Mouse (Mus musculus): ENCODE measurements around the gene Hps4. TPM values are rescaled to one million over a fixed set of nuclear protein-coding genes. Genes with fewer than 3 reads are reported as not detected.

The Hps4 gene
- total and polyA plus RNA-seq, 2 experiments from 2014 or later, result 12.5 to 13.5 TPM

DNA sequence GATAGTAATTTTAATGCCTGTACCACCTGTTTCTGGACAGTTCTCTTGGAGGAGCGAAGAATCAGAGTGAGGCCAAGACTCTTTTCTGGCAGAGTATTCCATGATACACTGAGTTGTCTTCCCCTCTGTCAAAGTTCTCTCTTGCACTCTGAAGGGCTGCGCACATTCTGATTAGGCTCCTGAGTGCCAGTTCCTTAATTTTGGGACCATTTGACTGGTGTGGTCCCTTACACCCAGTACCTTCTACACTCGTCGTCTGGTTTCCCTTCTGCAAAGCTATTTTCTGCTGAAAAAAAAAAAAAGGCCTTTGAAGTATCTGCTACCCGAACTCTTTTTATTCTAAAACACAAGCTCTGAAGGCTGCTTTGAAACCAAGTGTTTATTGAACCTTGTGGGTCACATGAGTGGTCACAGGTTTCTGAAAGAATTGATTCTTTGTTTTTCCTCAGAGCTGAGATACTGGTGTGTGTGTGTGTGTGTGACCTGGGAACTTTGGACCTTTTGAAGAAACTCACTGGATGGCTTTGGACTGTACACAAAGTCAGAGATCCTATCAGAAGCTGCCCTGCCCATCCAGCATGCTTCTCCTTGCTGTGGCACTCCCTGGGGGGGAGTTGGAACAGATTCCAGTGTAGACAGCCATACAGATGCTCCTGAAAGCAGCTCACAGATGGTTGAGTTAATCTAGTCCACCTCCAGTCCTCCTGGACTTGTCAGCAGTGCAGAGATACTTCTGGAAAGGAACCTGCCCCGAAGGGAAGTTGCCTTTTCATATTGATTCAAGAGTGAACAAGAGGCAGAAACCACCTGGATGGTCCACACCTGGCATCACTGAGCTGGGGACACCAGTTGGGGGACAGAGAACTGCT is 1.4 kb downstream of the Hps4 start:
- TF ChIP-seq EP300 (IDR thresholded peaks at IDR 0.05; ENCODE audit: low read depth), result no peak
- TF ChIP-seq CTCF (IDR thresholded peaks at IDR 0.05; ENCODE audit: low read depth), result no peak
- H3K4me2 ChIP-seq (ENCODE audit: low read depth, low read length), result no peak overlapping the region
- no peaks in the 10 kb centered on the region for H3K9me3 ChIP-seq (replicated peaks; ENCODE audit: control insufficient read depth, low read length)
- WGBS, result 82% methylated on average over 6 of the region's 6 CpGs
- H3K27ac ChIP-seq (ENCODE audit: low read depth), result no peak overlapping the region
- DNase-seq (ENCODE audit: low spot score), result no peak
- H3K9ac ChIP-seq (replicated peaks; ENCODE audit: low read depth, low read length), result no peak overlapping the region
- H3K4me1 ChIP-seq (ENCODE audit: control insufficient read depth, insufficient read depth), result no peaks in the 10 kb centered on the region
- H3K27me3 ChIP-seq (ENCODE audit: control insufficient read depth, insufficient read depth, low read length), result no peaks in the 10 kb centered on the region
- H3K4me3 ChIP-seq (ENCODE audit: low read depth, low read length), result no peak overlapping the region
- ATAC-seq (ENCODE audit: insufficient read depth, low read depth), result no peak
- H3K36me3 ChIP-seq (replicated peaks; ENCODE audit: control insufficient read depth, insufficient read depth, low read length), result peaks cover 22% of the 10 kb centered on the region

DNA sequence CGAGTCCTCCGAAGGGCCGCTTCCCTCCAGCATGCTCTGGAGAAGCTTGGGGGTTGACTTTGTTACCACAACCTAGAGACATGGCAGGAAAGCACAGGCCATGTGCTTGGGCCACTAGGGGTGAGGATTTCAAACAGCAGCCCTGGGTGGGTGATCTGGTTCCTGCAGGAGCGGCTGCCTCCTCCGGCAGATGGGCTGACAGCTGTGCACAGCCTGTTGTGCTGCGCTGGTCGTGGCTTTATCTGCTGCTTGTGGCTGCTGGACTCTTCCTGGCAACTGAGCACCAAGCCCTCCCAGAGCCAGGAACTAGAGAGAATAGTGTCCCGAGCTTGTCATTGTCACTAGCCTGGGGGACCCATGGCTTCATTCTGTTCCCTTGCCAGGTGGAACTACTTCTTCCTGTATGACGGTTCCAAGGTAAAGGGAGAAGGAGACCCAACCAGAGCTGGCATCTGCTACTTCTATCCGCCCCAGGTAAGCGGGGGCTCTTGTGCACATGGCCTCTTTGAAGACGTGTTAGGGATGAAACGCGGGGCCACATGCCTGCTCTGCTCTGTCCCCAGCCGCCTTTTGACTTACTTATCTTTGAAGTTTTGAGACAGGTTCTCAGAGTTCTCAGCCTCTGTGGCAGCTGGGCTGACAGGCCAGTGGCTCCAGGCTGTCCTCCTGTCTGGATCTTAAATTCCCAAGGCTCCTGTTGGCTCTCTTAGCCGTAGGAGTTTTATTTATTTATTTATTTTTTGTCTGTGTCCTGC is 3.5 kb downstream of the Hps4 start:
- H3K4me1 ChIP-seq (ENCODE audit: control insufficient read depth, insufficient read depth), result no peaks in the 10 kb centered on the region
- H3K9me3 ChIP-seq (replicated peaks; ENCODE audit: control insufficient read depth, low read length), result no peaks in the 10 kb centered on the region
- H3K27me3 ChIP-seq (ENCODE audit: control insufficient read depth, insufficient read depth, low read length), result no peaks in the 10 kb centered on the region
- TF ChIP-seq EP300 (IDR thresholded peaks at IDR 0.05; ENCODE audit: low read depth), result no peak
- TF ChIP-seq CTCF (IDR thresholded peaks at IDR 0.05; ENCODE audit: low read depth), result no peak
- H3K4me2 ChIP-seq (ENCODE audit: low read depth, low read length), result no peak overlapping the region
- ATAC-seq (ENCODE audit: insufficient read depth, low read depth) (no peak), DNase-seq (ENCODE audit: low spot score) (no peak)
- peaks cover 36% of the 10 kb centered on the region for H3K36me3 ChIP-seq (replicated peaks; ENCODE audit: control insufficient read depth, insufficient read depth, low read length)
- whole genome bisulfite sequencing, result 79% methylated on average over 16 of the region's 16 CpGs
- H3K27ac ChIP-seq (ENCODE audit: low read depth), result no peak overlapping the region
- no peak overlapping the region for H3K4me3 ChIP-seq (ENCODE audit: low read depth, low read length)
- no peak overlapping the region for H3K9ac ChIP-seq (replicated peaks; ENCODE audit: low read depth, low read length)

- no peak for TF ChIP-seq EP300 (IDR thresholded peaks at IDR 0.05; ENCODE audit: low read depth)
- Histone ChIP-seq H3K4me1 (ENCODE audit: control insufficient read depth, insufficient read depth) (no peaks in the 10 kb centered on the region), H3K36me3 (replicated peaks; ENCODE audit: control insufficient read depth, insufficient read depth, low read length) (peaks cover 58% of the 10 kb centered on the region), H3K9ac (replicated peaks; ENCODE audit: low read depth, low read length) (no peak overlapping the region), H3K4me3 (ENCODE audit: low read depth, low read length) (no peak overlapping the region), H3K9me3 (replicated peaks; ENCODE audit: control insufficient read depth, low read length) (no peaks in the 10 kb centered on the region), H3K27ac (ENCODE audit: low read depth) (no peak overlapping the region), H3K4me2 (ENCODE audit: low read depth, low read length) (no peak overlapping the region), H3K27me3 (ENCODE audit: control insufficient read depth, insufficient read depth, low read length) (no peaks in the 10 kb centered on the region)
- ATAC-seq (ENCODE audit: insufficient read depth, low read depth), result no peak
- DNase-seq (ENCODE audit: low spot score), result no peak
- 90% methylated on average over 8 of the region's 8 CpGs for WGBS
Observed at GRCm38 (mm10) chr5:112349169-112349568, 6.3 kb downstream of the Hps4 start.

GRCm38 (mm10) chr5:112355493-112355892 is 12.6 kb downstream of the Hps4 start:
- Histone ChIP-seq H3K4me2 (ENCODE audit: low read depth, low read length) (no peak overlapping the region), H3K4me3 (ENCODE audit: low read depth, low read length) (no peak overlapping the region), H3K4me1 (ENCODE audit: control insufficient read depth, insufficient read depth) (no peaks in the 10 kb centered on the region), H3K27ac (ENCODE audit: low read depth) (no peak overlapping the region), H3K36me3 (replicated peaks; ENCODE audit: control insufficient read depth, insufficient read depth, low read length) (peaks cover 37% of the 10 kb centered on the region), H3K9ac (replicated peaks; ENCODE audit: low read depth, low read length) (no peak overlapping the region), H3K27me3 (ENCODE audit: control insufficient read depth, insufficient read depth, low read length) (no peaks in the 10 kb centered on the region), H3K9me3 (replicated peaks; ENCODE audit: control insufficient read depth, low read length) (no peaks in the 10 kb centered on the region)
- ATAC-seq (ENCODE audit: insufficient read depth, low read depth), result no peak
- DNase-seq (ENCODE audit: low spot score), result no peak
- no peak for TF ChIP-seq EP300 (IDR thresholded peaks at IDR 0.05; ENCODE audit: low read depth)
- no peak for TF ChIP-seq CTCF (IDR thresholded peaks at IDR 0.05; ENCODE audit: low read depth)
- 76% methylated on average over 6 of the region's 6 CpGs for WGBS

- no peak for ATAC-seq (ENCODE audit: insufficient read depth, low read depth)
- Histone ChIP-seq H3K27me3 (ENCODE audit: control insufficient read depth, insufficient read depth, low read length) (no peaks in the 10 kb centered on the region), H3K9me3 (replicated peaks; ENCODE audit: control insufficient read depth, low read length) (no peaks in the 10 kb centered on the region), H3K4me3 (ENCODE audit: low read depth, low read length) (no peak within 1 kb of the TSS), H3K36me3 (replicated peaks; ENCODE audit: control insufficient read depth, insufficient read depth, low read length) (peaks cover 33% of the 10 kb centered on the region; the same call in 1 of the 2 replicates), H3K4me2 (ENCODE audit: low read depth, low read length) (no peak within 1 kb of the TSS), H3K4me1 (ENCODE audit: control insufficient read depth, insufficient read depth) (no peaks in the 10 kb centered on the region), H3K27ac (ENCODE audit: low read depth) (no peak within 1 kb of the TSS), H3K9ac (replicated peaks; ENCODE audit: low read depth, low read length) (no peak within 1 kb of the TSS)
- DNase-seq (ENCODE audit: low spot score), result no peak
- no peak for TF ChIP-seq CTCF (IDR thresholded peaks at IDR 0.05; ENCODE audit: low read depth)
- no peak for TF ChIP-seq EP300 (IDR thresholded peaks at IDR 0.05; ENCODE audit: low read depth)
- 64% methylated on average over 13 of the region's 13 CpGs for WGBS
Observed at GRCm38 (mm10) chr5:112355910-112356309, 13.0 kb downstream of the Hps4 start, which contains the start of gene Gm6583. Gene Gm6583, minus strand, starts transcription at chr5:112356033.

Measured in heart, postnatal 0 days (tissue).